In genomic region chr2:172959006-172959768, GRCm38 (mm10) we compare ENCODE assay signal across 15 mouse cellular contexts. TPM values are rescaled to one million over a fixed set of nuclear protein-coding genes. Genes with fewer than 3 reads are reported as not detected.
DNase-seq lines count a peak whose midpoint lies in the region; ATAC-seq and TF ChIP-seq lines count a peak whose summit lies in the region.
"Had no signal": no experiment of that assay in that cellular context is flagged by ENCODE, and none has a peak within 500 bp of the region (broad histone marks: within the 10 kb centered on the region; RNA-seq: fewer than 3 reads in every experiment).

No protein-coding gene starts in this region.

- TF ChIP-seq CTCF in lung, embryonic 14.5 days (IDR thresholded peaks at IDR 0.05; ENCODE audit: low read depth) = peak; percentile 36

- H3K9ac ChIP-seq in heart, embryonic 16.5 days (ENCODE audit: low read length) = peak overlapping the region; percentile 18; the same call in 1 of the 2 replicates
- no peak overlapping the region for H3K9ac ChIP-seq in heart, embryonic 12.5 days
- H3K9ac ChIP-seq in lung, embryonic 14.5 days = no peak overlapping the region
- H3K9ac ChIP-seq in limb, embryonic 12.5 days (replicated peaks) = no peak overlapping the region
- H3K9ac ChIP-seq: heart, embryonic 15.5 days had no signal

- no peak overlapping the region for H3K27ac ChIP-seq in heart, embryonic 16.5 days (ENCODE audit: low read length)
- no peak overlapping the region for H3K27ac ChIP-seq in heart, embryonic 12.5 days (ENCODE audit: poor library complexity, severe bottlenecking)
- no peak overlapping the region for H3K27ac ChIP-seq in lung, embryonic 14.5 days (ENCODE audit: low read depth)
- peak overlapping the region; percentile 41; the same call in 1 of the 2 replicates for H3K27ac ChIP-seq in limb, embryonic 12.5 days
- H3K27ac ChIP-seq: gastrocnemius, adult 2 months; heart, embryonic 15.5 days had no signal

- no peak for DNase-seq in lung, embryonic 14.5 days
- no peak for DNase-seq in lung, adult 18-20 months
- DNase-seq in adipocyte (ENCODE audit: low spot score) (peak; percentile 31), MN1 (ENCODE audit: low spot score) (no peak)
- no peak for DNase-seq in gastrocnemius, postnatal 10 days
- DNase-seq: cerebellum, postnatal 10 days; gastrocnemius, adult 2 months; lung, postnatal 14 days; spleen, adult 18-20 months had no signal

- H3K4me1 ChIP-seq in heart, embryonic 16.5 days (ENCODE audit: control insufficient read depth, insufficient read depth, low read length) = no peaks in the 10 kb centered on the region
- peaks cover 18% of the 10 kb centered on the region for H3K4me1 ChIP-seq in heart, embryonic 12.5 days (replicated peaks)
- no peaks in the 10 kb centered on the region for H3K4me1 ChIP-seq in lung, embryonic 14.5 days (ENCODE audit: insufficient read depth)
- H3K4me1 ChIP-seq in limb, embryonic 12.5 days (replicated peaks) = peaks cover 14% of the 10 kb centered on the region
- H3K4me1 ChIP-seq: heart, embryonic 15.5 days had no signal

- H3K36me3 ChIP-seq in heart, embryonic 16.5 days (ENCODE audit: control insufficient read depth, insufficient read depth) = no peaks in the 10 kb centered on the region
- no peaks in the 10 kb centered on the region for H3K36me3 ChIP-seq in heart, embryonic 12.5 days
- no peaks in the 10 kb centered on the region for H3K36me3 ChIP-seq in lung, embryonic 14.5 days (ENCODE audit: insufficient read depth)
- H3K36me3 ChIP-seq in limb, embryonic 12.5 days = no peaks in the 10 kb centered on the region
- H3K36me3 ChIP-seq: heart, embryonic 15.5 days had no signal

- no peaks in the 10 kb centered on the region for H3K27me3 ChIP-seq in heart, embryonic 16.5 days (ENCODE audit: control insufficient read depth, insufficient read depth, low read length)
- no peaks in the 10 kb centered on the region for H3K27me3 ChIP-seq in heart, embryonic 12.5 days (replicated peaks)
- no peaks in the 10 kb centered on the region for H3K27me3 ChIP-seq in lung, embryonic 14.5 days (ENCODE audit: insufficient read depth, low read length)
- H3K27me3 ChIP-seq in limb, embryonic 12.5 days = no peaks in the 10 kb centered on the region
- H3K27me3 ChIP-seq: heart, embryonic 15.5 days had no signal

- ATAC-seq in heart, embryonic 16.5 days (replicated peaks; ENCODE audit: extremely low read depth, insufficient read depth, low FRiP score) = no peak
- no peak for ATAC-seq in heart, embryonic 12.5 days (ENCODE audit: insufficient number of reproducible peaks, low FRiP score)
- ATAC-seq in lung, embryonic 14.5 days (ENCODE audit: insufficient read depth) = 0 out of 2 replicates have a peak, but pooled peaks have one; percentile 22
- ATAC-seq in limb, embryonic 12.5 days (ENCODE audit: insufficient number of reproducible peaks, insufficient read depth, low FRiP score, low TSS enrichment, low read depth) = no peak

- no peak overlapping the region for H3K4me2 ChIP-seq in heart, embryonic 16.5 days (ENCODE audit: low read depth, low read length)
- no peak overlapping the region for H3K4me2 ChIP-seq in heart, embryonic 12.5 days
- H3K4me2 ChIP-seq in lung, embryonic 14.5 days = no peak overlapping the region
- H3K4me2 ChIP-seq in limb, embryonic 12.5 days = no peak overlapping the region
- H3K4me2 ChIP-seq: heart, embryonic 15.5 days had no signal

- H3K9me3 ChIP-seq in heart, embryonic 16.5 days (replicated peaks; ENCODE audit: control insufficient read depth, low read length) = peaks cover 15% of the 10 kb centered on the region
- H3K9me3 ChIP-seq in heart, embryonic 12.5 days (replicated peaks) = peaks cover 15% of the 10 kb centered on the region
- H3K9me3 ChIP-seq in lung, embryonic 14.5 days (ENCODE audit: low read depth, low read length) = 0 out of 2 replicates have a peak, but pooled peaks cover 3% of the 10 kb centered on the region
- H3K9me3 ChIP-seq in limb, embryonic 12.5 days = peaks cover 28% of the 10 kb centered on the region

- no peak overlapping the region for H3K4me3 ChIP-seq in heart, embryonic 16.5 days (ENCODE audit: low read length)
- no peak overlapping the region for H3K4me3 ChIP-seq in heart, embryonic 12.5 days
- H3K4me3 ChIP-seq in lung, embryonic 14.5 days (ENCODE audit: low read depth, low read length) = no peak overlapping the region
- H3K4me3 ChIP-seq in limb, embryonic 12.5 days (replicated peaks) = no peak overlapping the region
- H3K4me3 ChIP-seq: erythroblast, embryonic 14.5 days; gastrocnemius, adult 2 months; heart, embryonic 15.5 days; myocyte had no signal

- WGBS in heart, embryonic 16.5 days = 49% methylated on average over 13 of the region's 13 CpGs
- WGBS in heart, embryonic 12.5 days = 49% methylated on average over 13 of the region's 13 CpGs
- WGBS in lung, embryonic 14.5 days = 43% methylated on average over 13 of the region's 13 CpGs
- 48% methylated on average over 13 of the region's 13 CpGs for WGBS in limb, embryonic 12.5 days

RNA-seq across cellular contexts. Expression of gene Spo11, which starts 18.3 kb away (rescaled TPM):
- 0.69 and 1.6 TPM in 2 replicates for polyA plus RNA-seq in heart, embryonic 16.5 days (2015; fragmentation: Nextera tagmentation; extraction: Ambion mirVana)
- 0.26 and 0.30 TPM in 2 replicates for polyA plus RNA-seq in heart, embryonic 12.5 days (2016; fragmentation: Nextera tagmentation; extraction: Ambion mirVana)
- 0.13 and 0.15 TPM in 2 replicates for polyA plus RNA-seq in lung, embryonic 14.5 days (2014; fragmentation: Nextera tagmentation; extraction: Ambion mirVana)
- 1.6 TPM in 2 replicates for polyA plus RNA-seq in limb, embryonic 12.5 days (2016; fragmentation: Nextera tagmentation; extraction: Ambion mirVana)
- total RNA-seq in gastrocnemius, postnatal 10 days (2021) = not detected
- total RNA-seq: gastrocnemius, adult 2 months had no signal
- polyA plus RNA-seq: heart, embryonic 15.5 days; myocyte had no signal

RNA-seq across cellular contexts. Expression of gene Bmp7, which starts 19.1 kb away (rescaled TPM):
- polyA plus RNA-seq in heart, embryonic 16.5 days (2015; fragmentation: Nextera tagmentation; extraction: Ambion mirVana) = 32.8 and 33.3 TPM in 2 replicates
- 67.2 and 70.8 TPM in 2 replicates for polyA plus RNA-seq in heart, embryonic 12.5 days (2016; fragmentation: Nextera tagmentation; extraction: Ambion mirVana)
- polyA plus RNA-seq in lung, embryonic 14.5 days (2014; fragmentation: Nextera tagmentation; extraction: Ambion mirVana) = 9.6 and 10.7 TPM in 2 replicates
- 31.4 and 31.9 TPM in 2 replicates for polyA plus RNA-seq in limb, embryonic 12.5 days (2016; fragmentation: Nextera tagmentation; extraction: Ambion mirVana)
- 1 to 10 TPM; 1.6 to 2.4 TPM for total RNA-seq in gastrocnemius, postnatal 10 days (2021)
- polyA plus RNA-seq: erythroblast, embryonic 14.5 days; myocyte had no signal

RNA-seq across cellular contexts. Expression of gene Rae1, which starts 40.7 kb away (rescaled TPM):
- polyA plus RNA-seq in heart, embryonic 16.5 days (2015; fragmentation: Nextera tagmentation; extraction: Ambion mirVana) = 95.8 and 103 TPM in 2 replicates
- polyA plus RNA-seq in heart, embryonic 12.5 days (2016; fragmentation: Nextera tagmentation; extraction: Ambion mirVana) = 102 and 103 TPM in 2 replicates
- 137 and 142 TPM in 2 replicates for polyA plus RNA-seq in lung, embryonic 14.5 days (2014; fragmentation: Nextera tagmentation; extraction: Ambion mirVana)
- polyA plus RNA-seq in limb, embryonic 12.5 days (2016; fragmentation: Nextera tagmentation; extraction: Ambion mirVana) = 157 TPM in 2 replicates
- 10 to 100 TPM; 27.9 to 31.5 TPM for total RNA-seq in gastrocnemius, postnatal 10 days (2021)
